Mouse (Mus musculus) embryonic facial prominence, embryonic 10.5 days (tissue): ENCODE results near the gene Ttbk1. TPM values are rescaled to one million over a fixed set of nuclear protein-coding genes. Genes with fewer than 3 reads are reported as not detected.

Experiments
- DNase-seq: peaks from one replicate; pipeline ENCODE4 v3.0.0-alpha.2; 2017; ENCODE audit warnings: low spot score
- H3K27ac ChIP-seq: fragments of 300-500 bp; sonication (generic); replicated peaks from 2 replicates; pipeline ENCODE4 v1.5.1; 2016; ENCODE audit warnings: mild to moderate bottlenecking
- H3K27me3 ChIP-seq: fragments of 300-500 bp; sonication (generic); replicated peaks from 2 replicates; pipeline ENCODE4 v1.6.1; 2016; ENCODE audit warnings: low read depth, mild to moderate bottlenecking; ENCODE audit not compliant: poor library complexity, severe bottlenecking
- H3K36me3 ChIP-seq: fragments of 300-500 bp; sonication (generic); replicated peaks from 2 replicates; pipeline ENCODE4 v1.6.1; 2016; ENCODE audit warnings: mild to moderate bottlenecking, moderate library complexity
- H3K4me1 ChIP-seq: fragments of 300-500 bp; sonication (generic); 2 replicates; pipeline ENCODE4 v1.6.1; 2016
- H3K4me3 ChIP-seq: fragments of 300-500 bp; sonication (generic); 2 replicates; pipeline ENCODE4 v1.5.1; 2016; ENCODE audit warnings: mild to moderate bottlenecking, moderate library complexity
- H3K9me3 ChIP-seq: fragments of 300-500 bp; sonication (generic); 2 replicates; pipeline ENCODE4 v1.6.1; 2016; ENCODE audit warnings: mild to moderate bottlenecking
- WGBS: fragments of 180-500 bp; shearing (Covaris S2); methylation state at CpG from one replicate; pipeline ENCODE4 v1.1.7; 2016; 5-methylcytosine and 5-hydroxymethylcytosine counted together
- polyA plus RNA-seq: library from polyadenylated mRNA; unstranded; fragments of >200 nt; fragmentation: Nextera tagmentation; extraction: Ambion mirVana; gene quantifications from 2 replicates; pipeline ENCODE4 v1.2.1, GENCODE M21; 2016

The Ttbk1 gene
- polyA plus RNA-seq: 0.67 and 0.80 TPM in 2 replicates

- Histone ChIP-seq H3K27me3 (peaks cover 89% of the 10 kb centered on the region), H3K4me3 (peak within 1 kb of the TSS; percentile 66), H3K9me3 (no peaks in the 10 kb centered on the region), H3K4me1 (peaks cover 27% of the 10 kb centered on the region), H3K27ac (peak within 1 kb of the TSS; percentile 70), H3K36me3 (no peaks in the 10 kb centered on the region)
- 3% methylated on average over 48 of the region's 49 CpGs for WGBS
- DNase-seq: peak; percentile 40
Observed at GRCm38 (mm10) chr17:46487431-46487830, at the start of gene Ttbk1. Gene Ttbk1 (minus strand): TSS chr17:46487675.

- H3K27ac ChIP-seq: no peak overlapping the region
- H3K36me3 ChIP-seq: no peaks in the 10 kb centered on the region
- no peaks in the 10 kb centered on the region for H3K9me3 ChIP-seq
- peaks cover 27% of the 10 kb centered on the region for H3K27me3 ChIP-seq
- peak; percentile 86 for DNase-seq
- H3K4me1 ChIP-seq: peaks cover 26% of the 10 kb centered on the region
- WGBS: 38% methylated on average over 12 of the region's 12 CpGs
- H3K4me3 ChIP-seq: no peak overlapping the region
Observed at GRCm38 (mm10) chr17:46525579-46526307, 38.3 kb upstream of the Ttbk1 start.

DNA sequence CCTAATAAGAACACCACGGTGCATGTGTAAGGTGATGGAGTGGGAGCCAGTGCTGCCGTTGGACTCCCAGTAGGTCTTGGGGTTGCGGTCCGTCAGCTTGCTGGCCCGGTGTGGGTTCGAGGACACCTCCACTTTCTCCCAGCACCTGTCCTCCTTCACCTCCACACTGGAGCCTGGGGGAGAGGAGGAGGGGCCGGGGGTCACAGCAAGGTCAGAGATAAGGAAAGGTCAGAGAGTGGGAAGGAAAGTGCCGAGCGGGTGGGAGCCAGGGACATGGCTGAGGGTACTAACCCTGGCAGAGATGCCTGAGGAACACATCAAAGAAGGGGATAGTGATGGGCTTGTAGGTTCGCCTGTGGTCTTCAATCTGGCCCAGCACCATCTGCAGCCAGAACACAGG, 37.6 kb upstream of the Ttbk1 start:
- no peaks in the 10 kb centered on the region for H3K9me3 ChIP-seq
- H3K27me3 ChIP-seq: peaks cover 33% of the 10 kb centered on the region
- no peak overlapping the region for H3K27ac ChIP-seq
- peaks cover 33% of the 10 kb centered on the region for H3K4me1 ChIP-seq
- no peak overlapping the region for H3K4me3 ChIP-seq
- no peaks in the 10 kb centered on the region for H3K36me3 ChIP-seq
- DNase-seq: no peak
- WGBS: 86% methylated on average over 10 of the region's 10 CpGs

GRCm38 (mm10) chr17:46521963-46522668, 34.6 kb upstream of the Ttbk1 start:
- Histone ChIP-seq H3K9me3 (no peaks in the 10 kb centered on the region), H3K27ac (no peak overlapping the region), H3K4me1 (peaks cover 39% of the 10 kb centered on the region), H3K36me3 (no peaks in the 10 kb centered on the region), H3K27me3 (peaks cover 48% of the 10 kb centered on the region), H3K4me3 (peak overlapping the region; percentile 8; the same call in 1 of the 2 replicates)
- 35% methylated on average over 24 of the region's 24 CpGs for WGBS
- DNase-seq: no peak

DNA sequence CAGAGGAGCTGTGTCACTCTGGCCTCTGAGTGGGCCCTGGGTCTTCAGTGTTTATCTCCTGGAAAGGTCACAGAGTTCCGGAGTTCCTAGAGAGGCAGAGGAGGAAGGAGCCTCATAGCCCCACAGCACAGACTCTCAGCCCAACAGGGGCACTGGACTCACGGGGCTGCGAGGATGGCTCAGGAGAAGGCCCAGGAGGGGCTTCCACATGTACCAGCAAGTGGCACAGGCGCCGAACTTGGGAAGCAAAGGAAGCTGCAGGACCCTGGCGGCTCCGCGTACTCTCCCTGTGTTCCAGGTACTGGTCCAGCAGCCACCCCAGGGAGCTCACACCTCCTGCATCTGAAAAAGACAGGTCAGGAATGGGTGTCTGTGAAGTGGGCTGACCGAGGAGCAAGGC, 33.7 kb upstream of the Ttbk1 start:
- Histone ChIP-seq H3K27me3 (peaks cover 48% of the 10 kb centered on the region), H3K9me3 (no peaks in the 10 kb centered on the region), H3K27ac (0 out of 2 replicates have a peak overlapping the region, but pooled peaks have one; percentile 63), H3K4me1 (peaks cover 35% of the 10 kb centered on the region), H3K4me3 (peak overlapping the region; percentile 46), H3K36me3 (no peaks in the 10 kb centered on the region)
- DNase-seq: no peak
- WGBS: 77% methylated on average over 9 of the region's 9 CpGs

DNA sequence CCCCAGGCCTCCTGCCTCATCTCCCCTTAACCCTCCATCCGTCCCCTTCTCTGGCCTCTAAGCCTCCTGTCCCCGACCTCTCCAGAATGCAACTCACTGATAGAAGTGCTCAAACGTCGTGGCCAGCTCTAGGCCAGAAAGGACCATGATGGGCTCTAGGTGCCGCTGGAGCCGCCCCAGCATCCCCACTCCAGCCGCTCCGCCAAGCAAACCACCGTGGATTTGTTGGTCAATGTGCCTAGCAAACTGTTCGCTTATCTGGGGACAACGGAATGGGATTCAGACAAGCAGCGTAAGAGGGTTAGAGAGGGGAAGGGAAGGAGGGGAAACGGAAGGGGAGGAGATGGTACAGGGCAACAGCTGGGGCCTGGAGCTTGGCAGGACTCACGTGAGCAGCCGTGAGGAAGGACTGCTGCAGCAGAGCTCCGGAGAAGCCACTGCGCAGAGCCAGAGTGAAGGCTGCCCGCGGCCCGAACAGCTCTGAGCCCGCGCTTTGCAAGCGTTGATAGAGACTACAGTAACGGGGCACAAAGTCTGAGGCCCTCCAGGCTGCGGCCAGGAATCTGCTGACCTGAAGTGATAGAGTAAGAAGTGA, 33.0 kb upstream of the Ttbk1 start:
- H3K4me1 ChIP-seq: peaks cover 29% of the 10 kb centered on the region
- no peaks in the 10 kb centered on the region for H3K9me3 ChIP-seq
- H3K36me3 ChIP-seq: no peaks in the 10 kb centered on the region
- peak overlapping the region; percentile 46 for H3K4me3 ChIP-seq
- peak overlapping the region; percentile 63 for H3K27ac ChIP-seq
- peaks cover 48% of the 10 kb centered on the region for H3K27me3 ChIP-seq
- whole genome bisulfite sequencing: 46% methylated on average over 25 of the region's 25 CpGs
- DNase-seq: peak; percentile 47

DNA sequence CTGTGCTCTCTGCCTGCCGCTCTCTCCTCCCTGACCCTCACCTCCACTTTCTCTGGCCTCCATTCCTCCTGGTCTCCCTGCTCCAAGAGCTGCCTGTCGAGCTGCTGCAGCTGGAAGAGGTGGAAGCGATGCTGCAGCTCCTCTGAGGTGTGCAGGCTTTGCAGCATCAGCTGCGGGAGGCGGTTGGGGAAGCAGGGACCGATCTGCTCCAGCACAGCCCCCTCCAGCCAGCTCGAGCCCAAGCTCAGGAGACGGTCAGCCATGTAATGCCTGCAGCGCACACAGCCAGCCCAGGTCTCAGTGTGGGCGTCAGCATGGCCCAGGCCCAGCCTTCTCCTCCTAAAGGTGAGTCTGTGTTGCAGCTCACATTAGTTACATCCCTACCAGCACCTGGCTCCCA, 32.5 kb upstream of the Ttbk1 start:
- Histone ChIP-seq H3K27ac (peak overlapping the region; percentile 63), H3K9me3 (no peaks in the 10 kb centered on the region), H3K4me3 (peak overlapping the region; percentile 46), H3K36me3 (no peaks in the 10 kb centered on the region), H3K4me1 (peaks cover 29% of the 10 kb centered on the region), H3K27me3 (peaks cover 48% of the 10 kb centered on the region)
- WGBS: 47% methylated on average over 10 of the region's 10 CpGs
- DNase-seq: no peak

- Histone ChIP-seq H3K27ac (no peak overlapping the region), H3K36me3 (no peaks in the 10 kb centered on the region), H3K4me1 (peaks cover 3% of the 10 kb centered on the region; the same call in 1 of the 2 replicates), H3K9me3 (no peaks in the 10 kb centered on the region), H3K27me3 (no peaks in the 10 kb centered on the region), H3K4me3 (no peak overlapping the region)
- 65% methylated on average over 2 of the region's 2 CpGs for WGBS
- no peak for DNase-seq
Observed at GRCm38 (mm10) chr17:46513329-46513728, 25.9 kb upstream of the Ttbk1 start.

DNA sequence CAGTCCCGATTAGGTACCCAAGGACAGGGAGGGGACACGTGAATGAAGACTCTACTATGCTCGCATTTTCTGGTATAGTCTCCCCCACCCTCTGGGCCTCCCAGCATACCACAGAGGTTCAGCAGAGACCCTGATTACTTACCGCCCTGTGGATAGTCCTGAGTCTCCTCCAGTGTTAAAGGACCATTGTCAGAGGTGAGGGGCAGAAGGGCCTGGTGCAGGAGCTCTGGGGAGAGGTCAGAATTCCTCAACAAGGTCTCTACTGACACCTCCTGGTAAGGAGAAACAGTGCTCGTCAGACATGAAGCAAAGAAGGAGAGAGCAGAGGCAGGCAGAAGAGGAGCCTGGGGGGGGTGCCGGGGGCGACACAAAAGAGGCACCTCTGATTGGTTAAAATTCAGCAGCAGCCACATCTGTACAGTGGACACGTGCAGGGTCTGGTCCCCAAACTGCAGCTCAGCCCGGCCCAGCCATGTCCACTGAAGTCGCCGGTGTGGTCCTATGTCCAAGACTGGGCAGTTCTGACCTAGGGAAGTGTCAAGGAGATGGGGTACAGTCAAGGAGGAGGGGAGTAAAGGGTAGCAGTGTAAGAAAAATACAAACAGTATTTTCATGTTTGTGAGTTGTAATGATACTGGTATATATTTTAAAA, 23.7 kb upstream of the Ttbk1 start:
- 45% methylated on average over 11 of the region's 11 CpGs for WGBS
- no peak overlapping the region for H3K4me3 ChIP-seq
- no peaks in the 10 kb centered on the region for H3K9me3 ChIP-seq
- 0 out of 2 replicates have a peak overlapping the region, but pooled peaks have one; percentile 7 for H3K27ac ChIP-seq
- H3K36me3 ChIP-seq: no peaks in the 10 kb centered on the region; the same call in 1 of the 2 replicates
- H3K27me3 ChIP-seq: no peaks in the 10 kb centered on the region
- DNase-seq: peak; percentile 46
- H3K4me1 ChIP-seq: peaks cover 3% of the 10 kb centered on the region; the same call in 1 of the 2 replicates

GRCm38 (mm10) chr17:46505617-46506016, 18.1 kb upstream of the Ttbk1 start:
- Histone ChIP-seq H3K4me3 (no peak overlapping the region), H3K36me3 (peaks cover 18% of the 10 kb centered on the region), H3K27ac (no peak overlapping the region), H3K4me1 (peaks cover 5% of the 10 kb centered on the region; the same call in 1 of the 2 replicates), H3K9me3 (no peaks in the 10 kb centered on the region), H3K27me3 (no peaks in the 10 kb centered on the region)
- 88% methylated on average over 3 of the region's 3 CpGs for WGBS
- DNase-seq: no peak

- WGBS: 82% methylated on average over 14 of the region's 14 CpGs
Observed at GRCm38 (mm10) chr17:46503847-46504638, 16.6 kb upstream of the Ttbk1 start.

More at GRCm38 (mm10) chr17:46503847-46504638, 16.6 kb upstream of the Ttbk1 start:
- H3K27me3 ChIP-seq: no peaks in the 10 kb centered on the region
- no peak overlapping the region for H3K4me3 ChIP-seq
- H3K4me1 ChIP-seq: peaks cover 5% of the 10 kb centered on the region; the same call in 1 of the 2 replicates
- H3K36me3 ChIP-seq: peaks cover 34% of the 10 kb centered on the region
- H3K9me3 ChIP-seq: no peaks in the 10 kb centered on the region
- no peak for DNase-seq
- no peak overlapping the region for H3K27ac ChIP-seq
